Mouse (Mus musculus) left cerebral cortex, postnatal 10 days (tissue): ENCODE results near the gene Pxdc1. TPM values are rescaled to one million over a fixed set of nuclear protein-coding genes. Genes with fewer than 3 reads are reported as not detected.

Experiments used
- DNase-seq, 2 experiments: peaks; one replicate each; pipeline ENCODE4 v3.0.0; 2021 to 2022; ENCODE audit warnings: low spot score in 2 of 2, mixed read lengths in 1 of 2; ENCODE audit errors: extremely low spot score in 1 of 2
- intact Hi-C: fragments of 180-260 bp; cut with DNase I; formaldehyde crosslinking; loops from one replicate; pipeline ENCODE4 v1.15.1; 2025
- total RNA-seq, 2 experiments: library from RNA; stranded (reverse); gene quantifications; 2 replicates each; pipeline ENCODE4 v1.2.3; 2021

The Pxdc1 gene
- total RNA-seq, 2 experiments from 2014 or later, result 10.2 to 10.8 TPM

- intact Hi-C loops, result loop anchor here (5.0 kb wide), 1 partner anchor 140 kb away; no protein-coding TSS in a partner anchor
- DNase-seq, result peak in 1 of 2 experiments; percentile 87
Observed at GRCm38 (mm10) chr13:34652353-34653241, 689 bp downstream of the Pxdc1 start.

GRCm38 (mm10) chr13:34652016-34652352 is 1.3 kb downstream of the Pxdc1 start:
- intact Hi-C loops, result loop anchor here (5.0 kb wide), 1 partner anchor 140 kb away; no protein-coding TSS in a partner anchor

GRCm38 (mm10) chr13:34651474-34651991 is 1.8 kb downstream of the Pxdc1 start:
- intact Hi-C loops, result loop anchor here (5.0 kb wide), 1 partner anchor 141 kb away; no protein-coding TSS in a partner anchor
- DNase-seq, result peak in 1 of 2 experiments; percentile 72

More at GRCm38 (mm10) chr13:34652016-34652352, 1.3 kb downstream of the Pxdc1 start:
- DNase-seq, result no peak

- DNase-seq, result no peak
- intact Hi-C loops, result loop anchor here (5.0 kb wide), 1 partner anchor 141 kb away; no protein-coding TSS in a partner anchor
Observed at GRCm38 (mm10) chr13:34650953-34651352, 2.3 kb downstream of the Pxdc1 start.

GRCm38 (mm10) chr13:34650371-34650770 is 2.9 kb downstream of the Pxdc1 start:
- intact Hi-C loops, result loop anchor here (5.0 kb wide), 1 partner anchor 142 kb away; no protein-coding TSS in a partner anchor
- no peak for DNase-seq

GRCm38 (mm10) chr13:34647751-34648150 is 5.5 kb downstream of the Pxdc1 start:
- no peak for DNase-seq
- intact Hi-C loops, result no loop called here

GRCm38 (mm10) chr13:34647221-34647620 is 6.1 kb downstream of the Pxdc1 start:
- no peak for DNase-seq
- intact Hi-C loops, result no loop called here

GRCm38 (mm10) chr13:34646240-34646750 is 7.0 kb downstream of the Pxdc1 start:
- intact Hi-C loops, result no loop called here
- no peak for DNase-seq

GRCm38 (mm10) chr13:34645519-34645918 is 7.8 kb downstream of the Pxdc1 start:
- intact Hi-C loops, result loop anchor here (2.0 kb wide), 1 partner anchor 219 kb away; no protein-coding TSS in a partner anchor
- DNase-seq, result no peak

- no peak for DNase-seq
- intact Hi-C loops, result loop anchor here (2.0 to 5.0 kb wide), 2 partner anchors 220 to 383 kb away; partner anchors contain the start of gene Eci2
Observed at GRCm38 (mm10) chr13:34644401-34644800, 8.9 kb downstream of the Pxdc1 start.

- DNase-seq, result no peak
- intact Hi-C loops, result loop anchor here (2.0 to 5.0 kb wide), 2 partner anchors 221 to 383 kb away; partner anchors contain the start of gene Eci2
Observed at GRCm38 (mm10) chr13:34643926-34644325, 9.4 kb downstream of the Pxdc1 start.

- intact Hi-C loops, result loop anchor here (5.0 kb wide), 1 partner anchor 384 kb away; the partner anchor contains the start of gene Eci2
- DNase-seq, result peak; percentile 58 to 62
Observed at GRCm38 (mm10) chr13:34642941-34643875, 10.1 kb downstream of the Pxdc1 start.

GRCm38 (mm10) chr13:34641066-34641465 is 12.2 kb downstream of the Pxdc1 start:
- DNase-seq, result no peak
- intact Hi-C loops, result loop anchor here (5.0 kb wide), 1 partner anchor 386 kb away; the partner anchor contains the start of gene Eci2

GRCm38 (mm10) chr13:34635978-34636377 is 17.3 kb downstream of the Pxdc1 start:
- peak; percentile 79 to 80 for DNase-seq
- intact Hi-C loops, result loop anchor here (2.0 to 5.0 kb wide), 2 partner anchors 294 to 449 kb away; no protein-coding TSS in a partner anchor

- intact Hi-C loops, result no loop called here
- no peak for DNase-seq
Observed at GRCm38 (mm10) chr13:34630319-34630718, 23.0 kb downstream of the Pxdc1 start.

- DNase-seq, result no peak
- intact Hi-C loops, result loop anchor here (10.0 kb wide), 1 partner anchor 585 kb away; no protein-coding TSS in a partner anchor
Observed at GRCm38 (mm10) chr13:34629741-34630140, 23.5 kb downstream of the Pxdc1 start.

GRCm38 (mm10) chr13:34627446-34627845 is 25.8 kb downstream of the Pxdc1 start:
- no peak for DNase-seq
- intact Hi-C loops, result loop anchor here (10.0 kb wide), 1 partner anchor 583 kb away; no protein-coding TSS in a partner anchor

- no peak for DNase-seq
- intact Hi-C loops, result loop anchor here (10.0 kb wide), 1 partner anchor 580 kb away; no protein-coding TSS in a partner anchor
Observed at GRCm38 (mm10) chr13:34624414-34624813, 28.9 kb downstream of the Pxdc1 start.
